ENCODE assay signal across 9 mouse cellular contexts in genomic region chr10:77221108-77221507, GRCm38 (mm10). TPM values are rescaled to one million over a fixed set of nuclear protein-coding genes. Genes with fewer than 3 reads are reported as not detected.
DNase-seq lines count a peak whose midpoint lies in the region; ATAC-seq and TF ChIP-seq lines count a peak whose summit lies in the region.
"Had no signal": no experiment of that assay in that cellular context is flagged by ENCODE, and none has a peak within 500 bp of the region (broad histone marks: within the 10 kb centered on the region; RNA-seq: fewer than 3 reads in every experiment).

No protein-coding gene starts in this region.

- no peak overlapping the region for H3K4me3 ChIP-seq in kidney, embryonic 15.5 days (replicated peaks)
- peak overlapping the region; percentile 10; the same call in 1 of the 2 replicates for H3K4me3 ChIP-seq in heart, embryonic 11.5 days (ENCODE audit: low read depth, low read length)
- no peak overlapping the region for H3K4me3 ChIP-seq in liver, embryonic 11.5 days (ENCODE audit: low read depth, low read length)
- H3K4me3 ChIP-seq in layer of hippocampus, adult 2 months: no peak overlapping the region
- no peak overlapping the region for H3K4me3 ChIP-seq in forebrain, postnatal 0 days (ENCODE audit: low read depth, low read length)
- no peak overlapping the region for H3K4me3 ChIP-seq in midbrain, postnatal 0 days (ENCODE audit: low read depth, low read length)

- no peaks in the 10 kb centered on the region for H3K36me3 ChIP-seq in kidney, embryonic 15.5 days
- H3K36me3 ChIP-seq in heart, embryonic 11.5 days (ENCODE audit: control insufficient read depth, insufficient read depth, low read length): no peaks in the 10 kb centered on the region
- H3K36me3 ChIP-seq in liver, embryonic 11.5 days (ENCODE audit: control insufficient read depth, insufficient read depth, low read length): no peaks in the 10 kb centered on the region
- no peaks in the 10 kb centered on the region for H3K36me3 ChIP-seq in forebrain, postnatal 0 days (ENCODE audit: insufficient read depth)
- H3K36me3 ChIP-seq in midbrain, postnatal 0 days (ENCODE audit: insufficient read depth, low read length): no peaks in the 10 kb centered on the region

- H3K27ac ChIP-seq in kidney, embryonic 15.5 days: peak overlapping the region; percentile 86
- peak overlapping the region; percentile 89 for H3K27ac ChIP-seq in heart, embryonic 11.5 days (ENCODE audit: low read depth, low read length)
- H3K27ac ChIP-seq in liver, embryonic 11.5 days (ENCODE audit: low read depth, low read length): peak overlapping the region; percentile 11
- no peak overlapping the region for H3K27ac ChIP-seq in layer of hippocampus, adult 2 months
- H3K27ac ChIP-seq in forebrain, postnatal 0 days (ENCODE audit: low read depth, low read length): no peak overlapping the region
- no peak overlapping the region for H3K27ac ChIP-seq in midbrain, postnatal 0 days (ENCODE audit: low read depth, low read length)

- DNase-seq in kidney, adult 9 months: no peak
- peak; percentile 47 for DNase-seq in liver, embryonic 11.5 days (ENCODE audit: low spot score)
- DNase-seq in spleen, postnatal 10 days (ENCODE audit: low spot score in 2 of 2): peak; percentile 61 to 68
- no peak for DNase-seq in layer of hippocampus, adult 2 months (ENCODE audit: low spot score in 2 of 2)
- DNase-seq in forebrain, postnatal 0 days: no peak
- DNase-seq in midbrain, postnatal 0 days (ENCODE audit: low spot score): no peak
- DNase-seq: gastrocnemius, postnatal 25 days had no signal

- peak; percentile 59; the same call in 1 of the 2 replicates for ATAC-seq in kidney, embryonic 15.5 days (replicated peaks; ENCODE audit: low FRiP score)
- peak; percentile 78 for ATAC-seq in heart, embryonic 11.5 days (replicated peaks; ENCODE audit: insufficient number of reproducible peaks, low FRiP score, low TSS enrichment)
- ATAC-seq in liver, embryonic 11.5 days (replicated peaks; ENCODE audit: low FRiP score): peak; percentile 80
- no peak for ATAC-seq in forebrain, postnatal 0 days
- ATAC-seq in midbrain, postnatal 0 days (ENCODE audit: low FRiP score): no peak

- TF ChIP-seq CTCF in layer of hippocampus, adult 2 months (conservative IDR thresholded peaks at IDR 0.05): no peak
- TF ChIP-seq CTCF in forebrain, postnatal 0 days (IDR thresholded peaks at IDR 0.05; ENCODE audit: low read depth): no peak
- no peak for TF ChIP-seq CTCF in midbrain, postnatal 0 days (IDR thresholded peaks at IDR 0.05)

- WGBS in kidney, embryonic 15.5 days: 17% methylated on average over 11 of the region's 11 CpGs
- WGBS in heart, embryonic 11.5 days (ENCODE audit: insufficient replicate concordance): 7% methylated on average over 11 of the region's 11 CpGs
- WGBS in liver, embryonic 11.5 days: 7% methylated on average over 11 of the region's 11 CpGs
- WGBS in forebrain, postnatal 0 days: 82% methylated on average over 11 of the region's 11 CpGs
- 82% methylated on average over 11 of the region's 11 CpGs for WGBS in midbrain, postnatal 0 days

- H3K9ac ChIP-seq in kidney, embryonic 15.5 days: no peak overlapping the region
- peak overlapping the region; percentile 58; the same call in 1 of the 2 replicates for H3K9ac ChIP-seq in heart, embryonic 11.5 days (ENCODE audit: low read depth, low read length)
- H3K9ac ChIP-seq in liver, embryonic 11.5 days (ENCODE audit: low read depth, low read length): peak overlapping the region; percentile 38
- H3K9ac ChIP-seq in forebrain, postnatal 0 days: no peak overlapping the region
- H3K9ac ChIP-seq in midbrain, postnatal 0 days (replicated peaks; ENCODE audit: low read length, poor library complexity, severe bottlenecking): no peak overlapping the region

- H3K4me2 ChIP-seq in kidney, embryonic 15.5 days: peak overlapping the region; percentile 21; the same call in 1 of the 2 replicates
- H3K4me2 ChIP-seq in heart, embryonic 11.5 days: peak overlapping the region; percentile 55
- peak overlapping the region; percentile 39 for H3K4me2 ChIP-seq in liver, embryonic 11.5 days
- no peak overlapping the region for H3K4me2 ChIP-seq in forebrain, postnatal 0 days (ENCODE audit: low read depth)
- no peak overlapping the region for H3K4me2 ChIP-seq in midbrain, postnatal 0 days (ENCODE audit: low read depth, low read length, poor library complexity, severe bottlenecking)

- H3K9me3 ChIP-seq in kidney, embryonic 15.5 days (replicated peaks): no peaks in the 10 kb centered on the region
- no peaks in the 10 kb centered on the region for H3K9me3 ChIP-seq in heart, embryonic 11.5 days (replicated peaks; ENCODE audit: control insufficient read depth, low read length)
- no peaks in the 10 kb centered on the region for H3K9me3 ChIP-seq in liver, embryonic 11.5 days (ENCODE audit: control insufficient read depth, low read length)
- no peaks in the 10 kb centered on the region for H3K9me3 ChIP-seq in forebrain, postnatal 0 days (ENCODE audit: low read length)
- no peaks in the 10 kb centered on the region for H3K9me3 ChIP-seq in midbrain, postnatal 0 days (ENCODE audit: low read length)

- no peaks in the 10 kb centered on the region for H3K27me3 ChIP-seq in kidney, embryonic 15.5 days
- H3K27me3 ChIP-seq in heart, embryonic 11.5 days (ENCODE audit: control insufficient read depth, insufficient read depth, low read length): no peaks in the 10 kb centered on the region
- no peaks in the 10 kb centered on the region for H3K27me3 ChIP-seq in liver, embryonic 11.5 days (replicated peaks; ENCODE audit: control insufficient read depth, insufficient read depth, low read length)
- H3K27me3 ChIP-seq in forebrain, postnatal 0 days (ENCODE audit: insufficient read depth, low read length): no peaks in the 10 kb centered on the region
- no peaks in the 10 kb centered on the region for H3K27me3 ChIP-seq in midbrain, postnatal 0 days (ENCODE audit: insufficient read depth, low read length)

- H3K4me1 ChIP-seq in kidney, embryonic 15.5 days: peaks cover 32% of the 10 kb centered on the region
- peaks cover 38% of the 10 kb centered on the region for H3K4me1 ChIP-seq in heart, embryonic 11.5 days (ENCODE audit: control insufficient read depth, insufficient read depth, low read length)
- peaks cover 55% of the 10 kb centered on the region for H3K4me1 ChIP-seq in liver, embryonic 11.5 days (replicated peaks; ENCODE audit: control insufficient read depth, insufficient read depth, low read length)
- no peaks in the 10 kb centered on the region for H3K4me1 ChIP-seq in forebrain, postnatal 0 days (ENCODE audit: insufficient read depth)
- no peaks in the 10 kb centered on the region for H3K4me1 ChIP-seq in midbrain, postnatal 0 days (ENCODE audit: insufficient read depth, low read length)

RNA-seq across cellular contexts. Expression of gene Pofut2, which starts 37.9 kb away (rescaled TPM):
- 118 and 134 TPM in 2 replicates for polyA plus RNA-seq in kidney, embryonic 15.5 days (2015; fragmentation: Nextera tagmentation; extraction: Ambion mirVana)
- polyA plus RNA-seq in heart, embryonic 11.5 days (2014; fragmentation: Nextera tagmentation; extraction: Ambion mirVana): 118 and 133 TPM in 2 replicates
- polyA plus RNA-seq in liver, embryonic 11.5 days (2014; fragmentation: Nextera tagmentation; extraction: Ambion mirVana): 66.8 and 71.9 TPM in 2 replicates
- 10 to 100 TPM; 29.5 to 30.1 TPM for total RNA-seq in layer of hippocampus, adult 2 months (2021)
- total RNA-seq in forebrain, postnatal 0 days (2014; rRNA removed): 36.5 and 39.0 TPM in 2 replicates
- polyA plus RNA-seq in forebrain, postnatal 0 days (2015; fragmentation: Nextera tagmentation; extraction: Ambion mirVana): 34.3 and 38.3 TPM in 2 replicates
- total RNA-seq in midbrain, postnatal 0 days (2014; rRNA removed): 34.8 and 49.9 TPM in 2 replicates
- 43.2 and 44.8 TPM in 2 replicates for polyA plus RNA-seq in midbrain, postnatal 0 days (2015; fragmentation: Nextera tagmentation; extraction: Ambion mirVana)

RNA-seq across cellular contexts. Expression of gene Col18a1, which starts 54.8 kb away (rescaled TPM):
- 195 and 206 TPM in 2 replicates for polyA plus RNA-seq in kidney, embryonic 15.5 days (2015; fragmentation: Nextera tagmentation; extraction: Ambion mirVana)
- polyA plus RNA-seq in heart, embryonic 11.5 days (2014; fragmentation: Nextera tagmentation; extraction: Ambion mirVana): 113 and 164 TPM in 2 replicates
- 55.3 and 60.2 TPM in 2 replicates for polyA plus RNA-seq in liver, embryonic 11.5 days (2014; fragmentation: Nextera tagmentation; extraction: Ambion mirVana)
- total RNA-seq in layer of hippocampus, adult 2 months (2021): 1 to 10 TPM; 3.2 to 4.8 TPM
- 24.7 and 28.4 TPM in 2 replicates for total RNA-seq in forebrain, postnatal 0 days (2014; rRNA removed)
- polyA plus RNA-seq in forebrain, postnatal 0 days (2015; fragmentation: Nextera tagmentation; extraction: Ambion mirVana): 11.7 and 12.6 TPM in 2 replicates
- total RNA-seq in midbrain, postnatal 0 days (2014; rRNA removed): 27.7 and 30.3 TPM in 2 replicates
- polyA plus RNA-seq in midbrain, postnatal 0 days (2015; fragmentation: Nextera tagmentation; extraction: Ambion mirVana): 14.6 and 15.4 TPM in 2 replicates

Comparison
In these comparisons a context has a peak if more than half of its experiments do, and no peak if none do; other contexts are left out.
1. ATAC-seq: peak in kidney, embryonic 15.5 days (single experiment), heart, embryonic 11.5 days (single experiment) and liver, embryonic 11.5 days (single experiment); none in forebrain, postnatal 0 days (single experiment) and midbrain, postnatal 0 days (single experiment).
2. H3K27ac ChIP-seq: peak in kidney, embryonic 15.5 days (single experiment), heart, embryonic 11.5 days (single experiment) and liver, embryonic 11.5 days (single experiment); none in layer of hippocampus, adult 2 months (single experiment), forebrain, postnatal 0 days (single experiment) and midbrain, postnatal 0 days (single experiment).
3. H3K4me2 ChIP-seq: peak in kidney, embryonic 15.5 days (single experiment), heart, embryonic 11.5 days (single experiment) and liver, embryonic 11.5 days (single experiment); none in forebrain, postnatal 0 days (single experiment) and midbrain, postnatal 0 days (single experiment).
4. H3K9ac ChIP-seq: peak in heart, embryonic 11.5 days (single experiment) and liver, embryonic 11.5 days (single experiment); none in kidney, embryonic 15.5 days (single experiment), forebrain, postnatal 0 days (single experiment) and midbrain, postnatal 0 days (single experiment).
5. DNase-seq: peak in liver, embryonic 11.5 days (single experiment) and spleen, postnatal 10 days (2 of 2); none in kidney, adult 9 months (single experiment), layer of hippocampus, adult 2 months (0 of 2), forebrain, postnatal 0 days (single experiment) and midbrain, postnatal 0 days (single experiment).